Mouse (Mus musculus): ENCODE results near the gene Fuz. TPM values are rescaled to one million over a fixed set of nuclear protein-coding genes. Genes with fewer than 3 reads are reported as not detected.

Gene Fuz
- polyA plus RNA-seq, 1 experiment from 2014 or later = 13.6 TPM

DNA sequence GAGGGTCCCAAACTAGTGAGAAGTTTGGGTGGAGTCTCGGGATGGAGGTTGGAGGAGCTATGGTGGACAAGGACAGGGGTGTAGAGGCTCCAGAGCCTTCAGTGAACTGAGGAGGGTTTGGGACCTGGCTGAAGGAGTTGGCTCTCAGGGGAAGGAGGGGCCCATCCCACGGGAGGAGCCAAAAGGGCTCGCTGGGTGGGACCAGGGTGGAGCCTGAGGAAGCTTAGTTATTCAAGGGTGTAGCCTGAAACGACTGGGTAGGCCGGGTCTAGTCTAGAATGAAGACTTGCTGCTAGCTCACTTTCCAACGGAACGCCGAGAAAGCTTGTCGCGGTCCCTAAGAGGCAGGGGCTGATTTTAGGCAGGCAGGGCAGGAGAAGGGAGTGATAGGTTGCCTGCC lies 56.1 kb downstream of the Fuz start:
- Histone ChIP-seq H3K27ac (replicated peaks) (peak overlapping the region; percentile 53), H3K36me3 (no peaks in the 10 kb centered on the region), H3K4me1 (peaks cover 17% of the 10 kb centered on the region), H3K4me2 (peak overlapping the region; percentile 87), H3K27me3 (replicated peaks) (peaks cover 52% of the 10 kb centered on the region), H3K9me3 (no peaks in the 10 kb centered on the region), H3K4me3 (peak overlapping the region; percentile 59), H3K9ac (peak overlapping the region; percentile 80)
- no peak for ATAC-seq (ENCODE audit: extremely low read depth, insufficient number of reproducible peaks, low FRiP score, low TSS enrichment)
- WGBS = 1% methylated on average over 10 of the region's 10 CpGs

MicroRNA genes within 50 kb of the gene (microRNA counts, 519-probe panel; counts per million panel counts)
- microRNA mmu-miR-707 = 209 counts per million, percentile 61 among the panel's probes with 10 or more counts

Small RNA genes within 50 kb of the gene (microRNA-seq; reads per million reads assigned to microRNA genes)
- gene Mir707 = not detected

Other genes starting within 250 kb of the Fuz start
- gene Myh14, start 225.2 kb upstream of the Fuz start, polyA plus RNA-seq (2015; fragmentation: Nextera tagmentation; extraction: Ambion mirVana) = 0.59 and 0.99 TPM in 2 replicates
- gene Izumo2, start 187.3 kb upstream of the Fuz start, polyA plus RNA-seq (2015; fragmentation: Nextera tagmentation; extraction: Ambion mirVana) = not detected in 2 replicates
- gene Vrk3, start 147.7 kb upstream of the Fuz start, polyA plus RNA-seq (2015; fragmentation: Nextera tagmentation; extraction: Ambion mirVana) = 30.7 and 34.7 TPM in 2 replicates
- gene Zfp473, start 145.0 kb upstream of the Fuz start, polyA plus RNA-seq (2015; fragmentation: Nextera tagmentation; extraction: Ambion mirVana) = 0.55 and 0.62 TPM in 2 replicates
- 77.5 and 80.3 TPM in 2 replicates for gene Nup62, start 80.0 kb upstream of the Fuz start, polyA plus RNA-seq (2015; fragmentation: Nextera tagmentation; extraction: Ambion mirVana)
- 0.51 and 0.70 TPM in 2 replicates for gene Il4i1, start 79.7 kb upstream of the Fuz start, polyA plus RNA-seq (2015; fragmentation: Nextera tagmentation; extraction: Ambion mirVana)
- 2.4 and 2.7 TPM in 2 replicates for gene Atf5, start 79.4 kb upstream of the Fuz start, polyA plus RNA-seq (2015; fragmentation: Nextera tagmentation; extraction: Ambion mirVana)
- 96.5 and 101 TPM in 2 replicates for gene Akt1s1, start 47.1 kb upstream of the Fuz start, polyA plus RNA-seq (2015; fragmentation: Nextera tagmentation; extraction: Ambion mirVana)
- gene Tbc1d17, start 47.0 kb upstream of the Fuz start, polyA plus RNA-seq (2015; fragmentation: Nextera tagmentation; extraction: Ambion mirVana) = 56.1 and 57.0 TPM in 2 replicates
- 24.0 and 24.3 TPM in 2 replicates for gene Pnkp, start 38.9 kb upstream of the Fuz start, polyA plus RNA-seq (2015; fragmentation: Nextera tagmentation; extraction: Ambion mirVana)
- gene Ptov1, start 26.3 kb upstream of the Fuz start, polyA plus RNA-seq (2015; fragmentation: Nextera tagmentation; extraction: Ambion mirVana) = 256 and 266 TPM in 2 replicates
- 72.6 and 73.1 TPM in 2 replicates for gene Med25, start 3.4 kb upstream of the Fuz start, polyA plus RNA-seq (2015; fragmentation: Nextera tagmentation; extraction: Ambion mirVana)
- gene Ap2a1, start 33.4 kb downstream of the Fuz start, polyA plus RNA-seq (2015; fragmentation: Nextera tagmentation; extraction: Ambion mirVana) = 55.5 and 56.8 TPM in 2 replicates
- gene Tsks, start 47.1 kb downstream of the Fuz start, polyA plus RNA-seq (2015; fragmentation: Nextera tagmentation; extraction: Ambion mirVana) = 0.11 and 0.14 TPM in 2 replicates
- 9.8 and 10.3 TPM in 2 replicates for gene Cpt1c, start 78.8 kb downstream of the Fuz start, polyA plus RNA-seq (2015; fragmentation: Nextera tagmentation; extraction: Ambion mirVana)
- gene Prmt1, start 90.5 kb downstream of the Fuz start, polyA plus RNA-seq (2015; fragmentation: Nextera tagmentation; extraction: Ambion mirVana) = 438 and 486 TPM in 2 replicates
- 63.6 and 68.1 TPM in 2 replicates for gene Irf3, start 101.6 kb downstream of the Fuz start, polyA plus RNA-seq (2015; fragmentation: Nextera tagmentation; extraction: Ambion mirVana)
- 36.0 and 36.3 TPM in 2 replicates for gene Bcl2l12, start 102.6 kb downstream of the Fuz start, polyA plus RNA-seq (2015; fragmentation: Nextera tagmentation; extraction: Ambion mirVana)
- gene Scaf1, start 120.3 kb downstream of the Fuz start, polyA plus RNA-seq (2015; fragmentation: Nextera tagmentation; extraction: Ambion mirVana) = 27.0 and 27.1 TPM in 2 replicates
- gene Rras, start 121.9 kb downstream of the Fuz start, polyA plus RNA-seq (2015; fragmentation: Nextera tagmentation; extraction: Ambion mirVana) = 71.6 and 82.6 TPM in 2 replicates
- 6.8 and 7.1 TPM in 2 replicates for gene Prr12, start 156.8 kb downstream of the Fuz start, polyA plus RNA-seq (2015; fragmentation: Nextera tagmentation; extraction: Ambion mirVana)
- 46.6 and 49.6 TPM in 2 replicates for gene Nosip, start 166.3 kb downstream of the Fuz start, polyA plus RNA-seq (2015; fragmentation: Nextera tagmentation; extraction: Ambion mirVana)
- 12.5 and 13.6 TPM in 2 replicates for gene Prrg2, start 166.6 kb downstream of the Fuz start, polyA plus RNA-seq (2015; fragmentation: Nextera tagmentation; extraction: Ambion mirVana)
- 271 and 277 TPM in 2 replicates for gene Rcn3, start 196.1 kb downstream of the Fuz start, polyA plus RNA-seq (2015; fragmentation: Nextera tagmentation; extraction: Ambion mirVana)
- gene Fcgrt, start 207.8 kb downstream of the Fuz start, polyA plus RNA-seq (2015; fragmentation: Nextera tagmentation; extraction: Ambion mirVana) = 38.0 and 38.1 TPM in 2 replicates
- 982 and 1,095 TPM in 2 replicates for gene Rps11, start 228.4 kb downstream of the Fuz start, polyA plus RNA-seq (2015; fragmentation: Nextera tagmentation; extraction: Ambion mirVana)
- gene Rpl13a, start 232.7 kb downstream of the Fuz start, polyA plus RNA-seq (2015; fragmentation: Nextera tagmentation; extraction: Ambion mirVana) = 688 and 785 TPM in 2 replicates
- gene Gm45713, start 240.2 kb downstream of the Fuz start, polyA plus RNA-seq (2015; fragmentation: Nextera tagmentation; extraction: Ambion mirVana) = 0.17 TPM in 1 of 2 replicates, not detected in the other
- 0.88 and 1.0 TPM in 2 replicates for gene Flt3l, start 240.4 kb downstream of the Fuz start, polyA plus RNA-seq (2015; fragmentation: Nextera tagmentation; extraction: Ambion mirVana)

Measured in heart, embryonic 13.5 days (tissue).